Mouse (Mus musculus) inflammation-experienced regulatory T-cells, adult 16 weeks (primary cell): Measurements from ENCODE around the gene Gabarapl2. TPM values are rescaled to one million over a fixed set of nuclear protein-coding genes. Genes with fewer than 3 reads are reported as not detected.

Source experiments
- polyA plus RNA-seq: library from polyadenylated mRNA; unstranded; fragments of 100-300 nt; shearing (Covaris generic); gene quantifications from one replicate; pipeline ENCODE4 v1.2.1, GENCODE M21; 2017

The Gabarapl2 gene
- polyA plus RNA-seq = 328 TPM

GRCm38 (mm10) chr8:111940171-111941100 is at the start of gene Gabarapl2:
Gene Gabarapl2 (plus strand): TSS chr8:111940703.

GRCm38 (mm10) chr8:111909621-111910450 is 30.7 kb upstream of the Gabarapl2 start, which contains the start of gene Chst5:
Gene Chst5 (minus strand): TSS chr8:111910447.

GRCm38 (mm10) chr8:111933348-111934076 is 7.0 kb upstream of the Gabarapl2 start, which contains the start of gene Tmem231:
Gene Tmem231 (minus strand): TSS chr8:111933881.

DNA sequence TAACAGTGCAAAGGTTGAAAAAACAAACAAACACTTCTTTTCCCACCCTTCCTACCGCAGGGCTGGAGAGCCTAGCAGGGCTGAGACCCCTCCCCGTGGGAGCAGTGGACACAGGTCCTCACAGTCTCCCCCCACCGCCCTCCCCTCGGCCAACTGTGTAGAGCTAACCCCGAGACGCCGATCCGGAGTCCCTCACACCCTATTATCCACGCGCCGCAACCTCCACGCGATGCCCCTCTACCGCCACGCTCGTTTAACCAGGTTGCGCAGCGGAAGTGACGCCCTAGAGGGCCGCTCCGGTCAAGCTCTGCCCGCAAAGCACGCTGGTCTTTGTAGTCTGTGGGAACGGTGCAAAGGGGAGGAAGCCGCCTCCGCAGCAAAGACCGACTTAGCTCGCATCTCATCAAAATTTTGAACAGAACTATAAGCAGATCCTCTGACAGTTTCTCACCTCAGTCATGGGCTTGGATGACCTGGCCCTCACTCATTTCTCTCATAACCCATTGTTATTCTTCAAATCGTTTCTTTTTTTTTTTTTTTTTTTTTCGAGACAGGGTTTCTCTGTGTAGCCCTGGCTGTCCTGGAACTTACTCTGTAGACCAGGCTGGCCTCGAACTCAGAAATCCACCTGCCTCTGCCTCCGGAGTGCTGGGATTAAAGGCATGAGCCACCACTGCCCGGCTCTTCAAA is 51.7 kb downstream of the Gabarapl2 start, which contains the start of gene Adat1:
Gene Adat1, minus strand, starts transcription at position 290 of the 690 bp plus-strand sequence.

Other genes with a start within 250 kb of the Gabarapl2 start
- not detected for gene Ctrb1, start 249.7 kb upstream of the Gabarapl2 start, polyA plus RNA-seq
- 0.39 TPM for gene Bcar1, start 196.9 kb upstream of the Gabarapl2 start, polyA plus RNA-seq
- gene Cfdp1, start 86.4 kb upstream of the Gabarapl2 start, polyA plus RNA-seq = 111 TPM
- 1.4 TPM for gene Tmem170, start 64.0 kb upstream of the Gabarapl2 start, polyA plus RNA-seq
- not detected for gene Chst5, start 30.3 kb upstream of the Gabarapl2 start, polyA plus RNA-seq
- gene Tmem231, start 6.8 kb upstream of the Gabarapl2 start, polyA plus RNA-seq = 3.5 TPM
- 10.1 TPM for gene Adat1, start 51.6 kb downstream of the Gabarapl2 start, polyA plus RNA-seq
- gene Kars, start 70.6 kb downstream of the Gabarapl2 start, polyA plus RNA-seq = 117 TPM
- 32.8 TPM for gene Terf2ip, start 70.7 kb downstream of the Gabarapl2 start, polyA plus RNA-seq
- gene Gm6793, start 74.3 kb downstream of the Gabarapl2 start, polyA plus RNA-seq = 1.7 TPM